Mouse (Mus musculus) liver, embryonic 14.5 days (tissue): ENCODE measurements around the gene Crcp.

Source experiments
- CTCF ChIP-seq: IDR thresholded peaks from 2 replicates; pipeline ENCODE4 v1.5.1; 2016; ENCODE audit warnings: antibody characterized with exemption, low read depth, control low read depth
- EP300 ChIP-seq: IDR thresholded peaks from 2 replicates; pipeline ENCODE4 v1.6.1; 2016; ENCODE audit warnings: antibody characterized with exemption, low read depth

GRCm38 (mm10) chr5:129989376-129989775 is 39.7 kb upstream of the Crcp start:
- TF ChIP-seq CTCF (no peak), EP300 (no peak)
